Mouse (Mus musculus) CH12.LX (cell line): ENCODE results near the gene Hip1. TPM values are rescaled to one million over a fixed set of nuclear protein-coding genes. Genes with fewer than 3 reads are reported as not detected.

Experiments used
- DNase-seq: peaks from one replicate; pipeline ENCODE4 v3.0.0-alpha.2; 2013; ENCODE audit errors: extremely low read depth
- H3K27ac ChIP-seq: 2 replicates; pipeline ENCODE4 v1.5.1; 2012; ENCODE audit warnings: low read depth, mild to moderate bottlenecking, control low read depth, moderate library complexity; ENCODE audit not compliant: insufficient read depth
- H3K27me3 ChIP-seq: replicated peaks from 2 replicates; pipeline ENCODE3; 2012; ENCODE audit warnings: inconsistent platforms
- H3K36me3 ChIP-seq, 2 experiments: replicated peaks in 1 of 2; 2 replicates each; pipeline versions ENCODE3 to v1.6.1; 2012; ENCODE audit warnings: inconsistent platforms in 1 of 2, low read length in 1 of 2, mild to moderate bottlenecking in 1 of 2, mixed read lengths in 1 of 2, moderate library complexity in 1 of 2; ENCODE audit not compliant: control insufficient read depth in 1 of 2, insufficient read depth in 1 of 2
- H3K4me1 ChIP-seq, 2 experiments: 2 replicates each; pipeline ENCODE4 v1.6.1; 2012; ENCODE audit warnings: inconsistent platforms in 1 of 2, moderate library complexity in 1 of 2; ENCODE audit not compliant: insufficient read depth in 2 of 2, control insufficient read depth in 1 of 2
- H3K4me2 ChIP-seq: 2 replicates; pipeline ENCODE4 v1.6.1; 2012; ENCODE audit warnings: low read depth, mild to moderate bottlenecking, control low read depth; ENCODE audit not compliant: poor library complexity, insufficient read depth, severe bottlenecking
- H3K4me3 ChIP-seq, 3 experiments: fragments of 150-350 bp in 1 of 3; sonication (generic) in 1 of 3; replicated peaks in 1 of 3; 2 replicates each; pipeline versions ENCODE3 to v1.5.1; 2011 to 2012; ENCODE audit warnings: low read depth in 2 of 3, low read length in 2 of 3, mild to moderate bottlenecking in 2 of 3, moderate library complexity in 2 of 3, control low read depth in 1 of 3, improper control_type of control experiment in 1 of 3, inconsistent platforms in 1 of 3, mixed read lengths in 1 of 3; ENCODE audit not compliant: poor library complexity in 1 of 3
- H3K79me2 ChIP-seq: replicated peaks from 2 replicates; pipeline ENCODE4 v1.6.1; 2012; ENCODE audit warnings: mild to moderate bottlenecking, moderate library complexity; ENCODE audit not compliant: control insufficient read depth, poor library complexity, insufficient read depth, severe bottlenecking; ENCODE audit errors: extremely low read depth
- H3K9ac ChIP-seq: 2 replicates; pipeline ENCODE4 v1.6.1; 2012; ENCODE audit warnings: low read depth, mild to moderate bottlenecking, control low read depth, moderate library complexity; ENCODE audit not compliant: insufficient read depth
- H3K9me3 ChIP-seq: replicated peaks from 2 replicates; pipeline ENCODE3; 2012; ENCODE audit warnings: low read length, inconsistent platforms, mixed read lengths
- BHLHE40 ChIP-seq: IDR thresholded peaks from 2 replicates; pipeline ENCODE4 v1.6.1; 2011; ENCODE audit warnings: mild to moderate bottlenecking, low read depth, low read length, improper control_type of control experiment
- CHD1 ChIP-seq: IDR thresholded peaks from 2 replicates; pipeline ENCODE4 v1.6.1; 2012; ENCODE audit warnings: low read depth, low read length, improper control_type of control experiment, inconsistent platforms
- CHD2 ChIP-seq: IDR thresholded peaks from 2 replicates; pipeline ENCODE4 v1.6.1; 2011; ENCODE audit warnings: low read length, improper control_type of control experiment
- CTCF ChIP-seq, 2 experiments: IDR thresholded peaks in 1 of 2; conservative IDR thresholded peaks in 1 of 2; 2 replicates each; pipeline ENCODE4 v1.5.1; 2011 to 2012; ENCODE audit warnings: low read depth in 2 of 2, low read length in 2 of 2, improper control_type of control experiment in 1 of 2, inconsistent platforms in 1 of 2, mild to moderate bottlenecking in 1 of 2, moderate library complexity in 1 of 2
- E2F4 ChIP-seq: IDR thresholded peaks from 2 replicates; pipeline ENCODE4 v1.6.1; 2011; ENCODE audit warnings: low read depth, low read length, improper control_type of control experiment; ENCODE audit not compliant: insufficient replicate concordance
- ELF1 ChIP-seq: IDR thresholded peaks from 2 replicates; pipeline ENCODE4 v1.6.1; 2014; ENCODE audit warnings: low read depth, mild to moderate bottlenecking, inconsistent platforms, low read length, improper control_type of control experiment
- EP300 ChIP-seq: IDR thresholded peaks from 2 replicates; pipeline ENCODE4 v1.6.1; 2011; ENCODE audit warnings: low read length, improper control_type of control experiment
- ETS1 ChIP-seq: conservative IDR thresholded peaks from 2 replicates; pipeline ENCODE4 v1.6.1; 2012; ENCODE audit warnings: low read depth, mild to moderate bottlenecking, inconsistent platforms, low read length, improper control_type of control experiment, moderate library complexity
- GABPA ChIP-seq: IDR thresholded peaks from 2 replicates; pipeline ENCODE4 v1.6.1; 2012; ENCODE audit warnings: low read depth, low read length, improper control_type of control experiment, inconsistent platforms; ENCODE audit not compliant: insufficient replicate concordance
- HCFC1 ChIP-seq: IDR thresholded peaks from 2 replicates; pipeline ENCODE4 v1.6.1; 2012; ENCODE audit warnings: low read depth, mild to moderate bottlenecking, inconsistent platforms, low read length, improper control_type of control experiment
- IRF4 ChIP-seq: IDR thresholded peaks from 2 replicates; pipeline ENCODE4 v1.6.1; 2014; ENCODE audit warnings: low read depth, mild to moderate bottlenecking, inconsistent platforms, low read length, improper control_type of control experiment
- JUND ChIP-seq: conservative IDR thresholded peaks from 2 replicates; pipeline ENCODE4 v1.6.1; 2011; ENCODE audit warnings: low read depth, low read length, improper control_type of control experiment
- KAT2A ChIP-seq: IDR thresholded peaks from 2 replicates; pipeline ENCODE4 v1.6.1; 2012; ENCODE audit warnings: low read length, improper control_type of control experiment, inconsistent platforms; ENCODE audit not compliant: insufficient replicate concordance
- MAX ChIP-seq: IDR thresholded peaks from 2 replicates; pipeline ENCODE4 v1.6.1; 2011; ENCODE audit warnings: low read length, improper control_type of control experiment
- MAZ ChIP-seq: IDR thresholded peaks from 2 replicates; pipeline ENCODE4 v1.6.1; 2012; ENCODE audit warnings: low read depth, mild to moderate bottlenecking, inconsistent platforms, low read length, improper control_type of control experiment, moderate library complexity
- MEF2A ChIP-seq: IDR thresholded peaks from 2 replicates; pipeline ENCODE4 v1.6.1; 2014; ENCODE audit warnings: low read depth, mild to moderate bottlenecking, inconsistent platforms, low read length, improper control_type of control experiment, borderline replicate concordance
- MXI1 ChIP-seq: IDR thresholded peaks from 2 replicates; pipeline ENCODE4 v1.6.1; 2011; ENCODE audit warnings: mild to moderate bottlenecking, low read depth, low read length, improper control_type of control experiment
- MYC ChIP-seq: IDR thresholded peaks from 2 replicates; pipeline ENCODE4 v1.6.1; 2011; ENCODE audit warnings: low read depth, mild to moderate bottlenecking, improper control_type of control experiment, low read length
- NRF1 ChIP-seq: IDR thresholded peaks from 2 replicates; pipeline ENCODE4 v1.6.1; 2014; ENCODE audit warnings: low read depth, mild to moderate bottlenecking, inconsistent platforms, low read length, improper control_type of control experiment, moderate library complexity
- POLR2A ChIP-seq: IDR thresholded peaks from 2 replicates; pipeline ENCODE4 v1.6.1; 2011; ENCODE audit warnings: low read depth, mild to moderate bottlenecking, improper control_type of control experiment, low read length
- POLR2AphosphoS2 ChIP-seq: IDR thresholded peaks from 2 replicates; pipeline ENCODE4 v1.6.1; 2011; ENCODE audit warnings: low read depth, low read length, improper control_type of control experiment
- RCOR1 ChIP-seq: conservative IDR thresholded peaks from 2 replicates; pipeline ENCODE4 v1.6.1; 2012; ENCODE audit warnings: low read depth, mild to moderate bottlenecking, inconsistent platforms, low read length, improper control_type of control experiment
- SIN3A ChIP-seq: IDR thresholded peaks from 2 replicates; pipeline ENCODE4 v1.6.1; 2012; ENCODE audit warnings: low read length, improper control_type of control experiment, inconsistent platforms
- TBP ChIP-seq: conservative IDR thresholded peaks from 2 replicates; pipeline ENCODE4 v1.6.1; 2011; ENCODE audit warnings: low read depth, low read length, improper control_type of control experiment
- UBTF ChIP-seq: IDR thresholded peaks from 2 replicates; pipeline ENCODE4 v1.6.1; 2012; ENCODE audit warnings: low read depth, mild to moderate bottlenecking, inconsistent platforms, low read length, improper control_type of control experiment, moderate library complexity
- USF2 ChIP-seq: conservative IDR thresholded peaks from 2 replicates; pipeline ENCODE4 v1.6.1; 2011; ENCODE audit warnings: low read depth, low read length, improper control_type of control experiment
- ZKSCAN1 ChIP-seq: IDR thresholded peaks from 2 replicates; pipeline ENCODE4 v1.6.1; 2012; ENCODE audit warnings: low read depth, inconsistent platforms, low read length, improper control_type of control experiment, borderline replicate concordance
- ZMIZ1 ChIP-seq: IDR thresholded peaks from 2 replicates; pipeline ENCODE4 v1.6.1; 2012; ENCODE audit warnings: low read depth, mild to moderate bottlenecking, inconsistent platforms, low read length, improper control_type of control experiment
- ZNF384 ChIP-seq: IDR thresholded peaks from 2 replicates; pipeline ENCODE4 v1.6.1; 2012; ENCODE audit warnings: low read depth, low read length, improper control_type of control experiment, inconsistent platforms
- dilution Hi-C: fragments of 300-500 bp; cut with MboI; formaldehyde crosslinking; loops from 2 replicates; pipeline ENCODE4 v1.14.3; 2020; ENCODE audit warnings: low sequenced_read_pairs; ENCODE audit not compliant: extremely low pct_unique_long_range_greater_than_20kb, extremely low pct_ligation_motif_present
- in situ Hi-C: fragments of 300-500 bp; cut with MboI; formaldehyde crosslinking; loops from 3 replicates; pipeline ENCODE4 v1.14.3; 2019; ENCODE audit warnings: low sequenced_read_pairs, low pct_ligation_motif_present, low pct_unique_long_range_greater_than_20kb, mixed read lengths
- polyA plus RNA-seq: library from polyadenylated mRNA; unstranded; fragments of >175 nt; gene quantifications from 2 replicates; pipeline ENCODE4 v1.2.1, GENCODE M21; 2012; ENCODE audit warnings: low read depth; ENCODE audit not compliant: insufficient read length
- total RNA-seq, 2 experiments: library from RNA; depleted of rRNA; stranded (reverse); fragments of 300-350 nt in 1 of 2; fragments of >200 nt in 1 of 2; gene quantifications; 2 replicates each; pipeline ENCODE4 v1.2.3; 2012 to 2014

Hip1 gene
- total and polyA plus RNA-seq, 3 experiments = 2.2 to 6.4 (median 3.4) TPM

DNA sequence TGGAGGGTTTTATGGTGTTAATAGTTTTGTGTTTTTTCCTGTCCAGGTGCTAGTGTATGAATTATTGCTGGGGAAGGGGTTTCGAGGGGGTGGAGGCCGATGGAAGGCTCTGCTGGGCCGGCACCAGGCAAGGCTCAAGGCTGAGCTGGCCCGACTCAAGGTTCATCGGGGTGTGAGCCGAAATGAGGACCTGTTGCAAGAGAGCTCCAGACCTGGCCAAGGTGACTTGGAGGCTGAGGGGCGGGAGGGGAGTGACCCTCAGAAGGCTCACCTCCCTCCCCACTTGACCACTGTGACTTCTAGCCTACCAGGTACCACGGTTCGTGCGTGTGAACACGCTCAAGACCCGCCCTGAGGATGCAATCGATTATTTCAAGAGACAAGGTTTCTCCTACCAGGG is 173.7 kb downstream of the Hip1 start:
- Histone ChIP-seq H3K4me2 (no peak overlapping the region), H3K27me3 (peaks cover 2% of the 10 kb centered on the region), H3K79me2 (peaks cover 17% of the 10 kb centered on the region), H3K9me3 (peaks cover 5% of the 10 kb centered on the region), H3K4me1 (peaks cover 3 to 17% of the 10 kb centered on the region in 2 experiments; a peak in 3 of 4 replicates), H3K36me3 (peaks cover 42 to 49% of the 10 kb centered on the region in 2 experiments), H3K27ac (no peak overlapping the region), H3K9ac (no peak overlapping the region), H3K4me3 (no peak overlapping the region)
- TF ChIP-seq SIN3A = no peak
- no peak for TF ChIP-seq UBTF
- no peak for TF ChIP-seq HCFC1
- no peak for TF ChIP-seq CHD1
- no peak for TF ChIP-seq ETS1
- TF ChIP-seq CHD2 = no peak
- no peak for TF ChIP-seq MAX
- no peak for TF ChIP-seq MEF2A
- no peak for TF ChIP-seq MXI1
- TF ChIP-seq ZKSCAN1 = no peak
- TF ChIP-seq EP300 = no peak
- no peak for TF ChIP-seq MYC
- TF ChIP-seq BHLHE40 = no peak
- no peak for TF ChIP-seq USF2
- in situ Hi-C loops = no loop called here
- DNase-seq = no peak
- dilution Hi-C loops = no loop called here

DNA sequence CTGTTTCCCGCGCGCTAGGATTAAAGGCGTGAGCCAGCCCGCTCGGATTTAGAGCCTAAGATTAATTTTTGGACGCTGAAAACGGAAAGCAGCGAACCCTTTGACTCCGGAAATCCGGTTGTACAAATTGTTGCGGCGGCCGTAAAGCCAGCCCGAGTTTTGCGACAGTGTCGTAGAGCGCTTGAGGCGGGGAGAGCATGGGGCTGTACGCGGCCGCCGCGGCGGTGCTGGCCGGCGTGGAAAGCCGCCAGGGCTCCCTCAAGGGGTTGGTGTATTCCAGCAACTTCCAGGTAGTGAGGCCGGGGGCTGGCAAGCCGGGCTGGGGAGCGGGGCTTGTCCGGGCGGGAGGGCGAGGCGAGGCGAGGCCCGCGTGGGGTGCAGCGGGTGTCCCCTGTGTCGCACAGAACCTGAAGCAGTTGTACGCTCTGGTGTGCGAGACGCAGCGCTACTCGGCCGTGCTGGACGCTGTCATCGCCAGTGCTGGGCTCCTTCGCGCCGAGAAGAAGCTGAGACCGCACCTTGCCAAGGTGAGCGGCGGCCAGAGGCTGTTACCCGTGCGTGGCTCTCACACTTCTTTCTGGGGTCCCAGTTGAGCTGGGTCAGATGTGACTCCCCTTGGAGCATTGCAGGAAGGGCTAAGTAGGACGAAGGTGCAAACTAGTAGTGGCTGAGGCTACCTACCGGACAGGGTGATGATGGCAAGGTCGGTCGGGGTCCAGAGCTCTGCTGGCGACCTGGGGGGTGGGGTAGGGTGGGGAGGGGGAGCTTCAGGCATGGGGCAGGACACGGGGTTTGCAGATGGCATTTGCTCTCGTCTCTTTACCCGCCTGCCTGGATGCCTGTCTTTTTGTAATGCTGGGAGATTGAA is 174.9 kb downstream of the Hip1 start, which contains the start of gene Nsun5:
Gene Nsun5 (plus strand): TSS at position 167 of the 868 bp plus-strand sequence.
- peak; percentile 96 for DNase-seq
- Histone ChIP-seq H3K79me2 (peaks cover 17% of the 10 kb centered on the region), H3K9me3 (peaks cover 5% of the 10 kb centered on the region), H3K27me3 (peaks cover 14% of the 10 kb centered on the region), H3K27ac (no peak within 1 kb of the TSS; the same call in 1 of the 2 replicates), H3K9ac (peak within 1 kb of the TSS; percentile 81), H3K36me3 (peaks cover 30 to 37% of the 10 kb centered on the region in 2 experiments), H3K4me1 (peaks cover 3 to 17% of the 10 kb centered on the region in 2 experiments; a peak in 3 of 4 replicates), H3K4me2 (peak within 1 kb of the TSS; percentile 82), H3K4me3 (peak within 1 kb of the TSS; percentile 78 to 100 (median 94))
- in situ Hi-C loops = no loop called here
- dilution Hi-C loops = no loop called here
- TF ChIP-seq JUND (no peak), ZKSCAN1 (no peak), ZNF384 (0 out of 2 replicates have a peak, but pooled peaks have one; percentile 9), TBP (peak; percentile 92), IRF4 (peak; percentile 51), KAT2A (peak; percentile 97), HCFC1 (peak; percentile 95), POLR2A (peak; percentile 94), ZMIZ1 (peak; percentile 87; the same call in 1 of the 2 replicates), ETS1 (no peak), MAX (peak; percentile 55), NRF1 (peak; percentile 28; the same call in 1 of the 2 replicates), SIN3A (peak; percentile 92), RCOR1 (peak; percentile 47; the same call in 1 of the 2 replicates), EP300 (no peak), MXI1 (peak; percentile 93), GABPA (peak; percentile 44; the same call in 1 of the 2 replicates), MAZ (peak; percentile 62; the same call in 1 of the 2 replicates), MYC (peak; percentile 68; the same call in 1 of the 2 replicates), E2F4 (no peak), MEF2A (0 out of 2 replicates have a peak, but pooled peaks have one; percentile 35), POLR2AphosphoS2 (peak; percentile 70; the same call in 1 of the 2 replicates), ELF1 (peak; percentile 94), CTCF (conservative IDR thresholded peaks at IDR 0.05 in 1 of 2, IDR thresholded peaks at IDR 0.05 in 1 of 2; ENCODE audit: low read depth in 2 of 2, low read length in 2 of 2) (no peak)
